Mouse (Mus musculus) midbrain, embryonic 13.5 days (tissue): ENCODE measurements around the gene Ikzf2. TPM values are rescaled to one million over a fixed set of nuclear protein-coding genes. Genes with fewer than 3 reads are reported as not detected.

Source experiments
- ATAC-seq: fragments of 200-750 bp; cut with Nextera tagmentation; 2 replicates; pipeline ENCODE4 v1.8.0; 2017; ENCODE audit warnings: mild to moderate bottlenecking, moderate TSS enrichment, moderate library complexity
- H3K27ac ChIP-seq: fragments of 300-500 bp; sonication (generic); 2 replicates; pipeline ENCODE4 v1.5.1; 2015; ENCODE audit warnings: inconsistent platforms, mild to moderate bottlenecking, moderate library complexity
- H3K27me3 ChIP-seq: fragments of 300-500 bp; sonication (generic); 2 replicates; pipeline ENCODE4 v1.6.1; 2015; ENCODE audit warnings: mild to moderate bottlenecking, inconsistent platforms
- H3K36me3 ChIP-seq: fragments of 300-500 bp; sonication (generic); 2 replicates; pipeline ENCODE4 v1.6.1; 2015; ENCODE audit warnings: mild to moderate bottlenecking, inconsistent platforms
- H3K4me1 ChIP-seq: fragments of 300-500 bp; sonication (generic); replicated peaks from 2 replicates; pipeline ENCODE4 v1.6.1; 2015; ENCODE audit warnings: inconsistent platforms
- H3K4me2 ChIP-seq: fragments of 300-500 bp; sonication (generic); replicated peaks from 2 replicates; pipeline ENCODE4 v1.6.1; 2015; ENCODE audit warnings: moderate library complexity, mild to moderate bottlenecking, inconsistent platforms
- H3K4me3 ChIP-seq: fragments of 300-500 bp; sonication (generic); replicated peaks from 2 replicates; pipeline ENCODE4 v1.5.1; 2015; ENCODE audit warnings: mild to moderate bottlenecking, inconsistent platforms
- H3K9ac ChIP-seq: fragments of 300-500 bp; sonication (generic); replicated peaks from 2 replicates; pipeline ENCODE4 v1.6.1; 2015; ENCODE audit warnings: mild to moderate bottlenecking, inconsistent platforms
- H3K9me3 ChIP-seq: fragments of 300-500 bp; sonication (generic); 2 replicates; pipeline ENCODE4 v1.6.1; 2016; ENCODE audit warnings: mild to moderate bottlenecking, inconsistent platforms
- WGBS: fragments of 180-500 bp; shearing (Covaris S2); methylation state at CpG from one replicate; pipeline ENCODE4 v1.1.7; 2015; 5-methylcytosine and 5-hydroxymethylcytosine counted together
- polyA plus RNA-seq: library from polyadenylated mRNA; unstranded; fragments of >200 nt; fragmentation: Nextera tagmentation; extraction: Ambion mirVana; gene quantifications from 2 replicates; pipeline ENCODE4 v1.2.1, GENCODE M21; 2015

Gene Ikzf2
- 4.8 and 5.5 TPM in 2 replicates for polyA plus RNA-seq

DNA sequence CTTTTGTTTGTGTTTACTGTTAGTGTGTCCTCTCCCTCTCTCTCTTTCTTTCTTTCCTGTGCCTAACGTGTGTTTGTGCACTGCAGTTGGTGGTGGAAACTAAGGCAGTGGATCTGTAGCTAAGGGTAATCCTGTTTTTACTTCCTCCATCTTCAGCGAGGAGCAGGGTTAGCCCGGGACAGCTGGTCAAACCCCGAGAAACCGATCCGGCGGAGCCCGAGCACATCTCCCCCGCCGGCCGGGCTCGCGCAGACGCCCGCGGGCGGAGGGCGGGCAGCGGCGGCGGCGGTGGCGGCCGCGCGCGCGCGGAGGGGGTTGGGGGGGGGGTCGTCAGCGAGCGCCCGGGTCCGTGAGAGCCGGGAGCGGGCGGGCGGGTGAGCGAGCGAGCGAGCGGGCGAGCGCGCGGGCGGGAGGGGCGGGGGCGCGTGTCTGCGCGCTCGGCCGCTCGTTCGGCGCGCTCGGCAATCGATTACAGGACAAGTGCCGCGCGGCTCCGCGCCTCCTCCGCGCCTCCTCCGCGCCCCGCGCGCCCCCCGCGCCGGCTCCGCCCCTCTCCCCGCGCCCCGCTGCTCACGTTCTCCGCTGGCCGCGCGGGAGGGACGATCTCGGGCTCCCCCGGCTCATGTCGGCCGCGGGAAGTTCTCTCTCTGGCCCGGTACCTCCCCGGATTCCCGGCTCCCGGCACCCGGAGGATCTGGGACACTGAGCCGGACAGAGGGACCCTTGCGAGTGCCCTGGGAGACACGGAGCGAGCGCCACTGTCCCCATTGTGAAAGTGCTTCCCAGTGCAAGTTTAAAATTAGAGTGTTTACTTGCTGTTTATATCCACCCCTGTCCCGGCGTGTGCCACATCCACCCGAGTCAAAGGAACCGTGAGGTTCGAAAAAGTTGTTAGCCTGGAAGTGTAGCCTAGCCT lies at the start of gene Ikzf2:
Gene Ikzf2, minus strand, starts transcription at position 170 of the 916 bp plus-strand sequence.
- Histone ChIP-seq H3K4me2 (peak within 1 kb of the TSS; percentile 72), H3K27ac (peak within 1 kb of the TSS; percentile 85), H3K9ac (peak within 1 kb of the TSS; percentile 81), H3K4me1 (peaks cover 21% of the 10 kb centered on the region), H3K27me3 (no peaks in the 10 kb centered on the region), H3K36me3 (no peaks in the 10 kb centered on the region), H3K9me3 (no peaks in the 10 kb centered on the region), H3K4me3 (peak within 1 kb of the TSS; percentile 80)
- under 1% methylated on average over 40 of the region's 105 CpGs for WGBS
- ATAC-seq = peak; percentile 97

DNA sequence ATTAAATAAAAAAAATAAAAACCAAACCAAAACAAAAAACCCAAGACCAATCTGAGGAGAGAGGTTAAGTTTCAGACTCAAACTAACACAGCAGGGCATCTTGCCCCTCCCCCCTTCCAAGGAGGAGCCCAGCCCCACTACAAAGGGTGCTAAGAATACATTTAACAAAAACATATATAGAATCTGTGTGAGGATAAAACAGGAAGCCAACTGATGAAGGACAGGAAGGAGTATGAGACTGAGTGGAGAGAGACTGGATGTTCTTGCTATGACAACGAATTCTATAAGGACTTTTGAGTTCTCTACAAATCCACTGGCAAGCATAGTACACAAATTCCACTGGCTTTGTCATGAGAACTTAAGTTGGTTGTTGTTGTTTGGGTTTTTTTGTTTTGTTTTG lies 42.7 kb upstream of the Ikzf2 start:
- peak; percentile 71 for ATAC-seq
- WGBS = 35% methylated on average over 1 of the region's 1 CpGs
- 0 out of 2 replicates have a peak overlapping the region, but pooled peaks have one; percentile 55 for H3K27ac ChIP-seq
- H3K9ac ChIP-seq = no peak overlapping the region
- no peaks in the 10 kb centered on the region for H3K27me3 ChIP-seq
- no peaks in the 10 kb centered on the region for H3K9me3 ChIP-seq
- H3K36me3 ChIP-seq = no peaks in the 10 kb centered on the region
- H3K4me2 ChIP-seq = no peak overlapping the region
- no peak overlapping the region for H3K4me3 ChIP-seq
- peaks cover 12% of the 10 kb centered on the region for H3K4me1 ChIP-seq

DNA sequence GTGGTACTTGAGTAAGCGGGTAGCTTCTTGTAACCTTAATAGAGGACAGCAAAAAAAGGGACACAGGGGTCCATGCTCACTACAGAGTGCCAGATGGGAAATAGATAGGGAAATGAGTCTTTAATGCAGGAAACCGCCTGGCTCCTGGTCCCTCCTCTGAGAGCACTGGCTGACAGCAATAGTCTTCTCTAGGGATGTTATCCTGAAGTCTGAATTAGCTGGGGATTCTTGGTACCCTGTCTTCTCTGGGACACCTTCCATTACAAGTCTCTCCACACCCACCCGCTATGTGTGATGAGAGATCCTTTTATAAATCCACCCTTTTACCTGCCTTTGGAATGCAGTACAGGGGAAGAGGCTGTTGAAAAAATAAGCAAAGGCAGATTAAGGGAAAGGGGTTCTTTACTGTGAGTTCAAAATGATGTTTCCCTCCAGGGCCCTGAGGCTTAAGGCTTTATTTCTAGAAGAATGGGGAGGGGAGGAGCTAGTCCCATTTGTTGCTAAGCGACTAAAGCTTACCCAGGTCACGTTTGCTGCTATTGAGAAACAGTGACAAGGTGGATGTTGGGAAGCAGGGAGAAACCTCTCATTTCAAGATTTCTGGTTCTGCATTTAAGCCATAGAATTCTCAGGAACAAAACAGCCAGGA lies 42.1 kb upstream of the Ikzf2 start:
- H3K9me3 ChIP-seq = 0 out of 2 replicates have a peak, but pooled peaks cover 2% of the 10 kb centered on the region
- H3K4me2 ChIP-seq = peak overlapping the region; percentile 4
- peaks cover 12% of the 10 kb centered on the region for H3K4me1 ChIP-seq
- H3K36me3 ChIP-seq = no peaks in the 10 kb centered on the region
- H3K4me3 ChIP-seq = no peak overlapping the region
- H3K9ac ChIP-seq = no peak overlapping the region
- no peaks in the 10 kb centered on the region for H3K27me3 ChIP-seq
- H3K27ac ChIP-seq = peak overlapping the region; percentile 55
- ATAC-seq = peak; percentile 92
- WGBS = 15% methylated on average over 5 of the region's 5 CpGs

DNA sequence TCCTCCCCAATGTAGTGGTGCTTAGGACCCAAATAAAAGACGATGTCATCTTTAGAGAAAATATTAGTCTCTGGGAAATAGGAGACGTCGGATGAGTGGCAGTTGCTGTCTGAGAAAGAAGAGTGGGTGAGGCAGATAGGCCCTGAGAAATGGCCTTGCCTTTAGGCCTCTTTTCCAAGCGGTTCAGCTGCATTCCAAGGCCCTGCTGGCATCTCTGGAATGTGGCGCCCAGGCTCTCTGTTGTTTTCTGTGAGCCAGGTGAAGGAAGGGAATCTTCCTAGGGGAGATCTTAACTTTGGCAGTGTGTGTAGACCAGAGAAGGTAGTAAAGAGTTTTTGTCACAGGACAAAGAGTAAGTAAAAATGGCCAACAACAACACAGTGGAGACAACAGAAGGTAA lies 40.9 kb upstream of the Ikzf2 start:
- H3K36me3 ChIP-seq = no peaks in the 10 kb centered on the region
- 0 out of 2 replicates have a peak, but pooled peaks cover 2% of the 10 kb centered on the region for H3K9me3 ChIP-seq
- H3K27ac ChIP-seq = no peak overlapping the region
- peaks cover 12% of the 10 kb centered on the region for H3K4me1 ChIP-seq
- no peak overlapping the region for H3K4me3 ChIP-seq
- H3K27me3 ChIP-seq = no peaks in the 10 kb centered on the region
- WGBS = 46% methylated on average over 5 of the region's 5 CpGs
- H3K4me2 ChIP-seq = no peak overlapping the region
- ATAC-seq = no peak
- H3K9ac ChIP-seq = no peak overlapping the region

DNA sequence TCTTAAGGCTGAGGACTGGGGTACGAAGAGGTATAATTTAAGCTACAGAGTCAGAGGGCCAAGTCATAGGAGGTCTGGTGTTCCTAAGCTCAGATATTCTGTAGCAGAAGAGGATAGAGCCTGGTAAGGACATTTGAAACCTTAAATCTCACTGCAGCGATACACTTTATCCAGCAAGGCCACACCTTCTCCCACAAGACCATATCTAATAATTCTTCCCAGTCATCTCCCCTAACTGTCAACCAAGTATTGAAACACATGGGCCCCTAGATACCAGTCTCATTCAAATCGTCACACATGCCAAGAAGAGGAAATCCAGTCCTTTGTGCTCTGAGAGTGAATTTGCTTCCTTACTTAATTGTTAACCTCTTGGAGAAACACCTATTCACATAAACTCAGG lies 30.1 kb upstream of the Ikzf2 start:
- no peaks in the 10 kb centered on the region for H3K4me1 ChIP-seq
- H3K4me2 ChIP-seq = no peak overlapping the region
- no peak overlapping the region for H3K27ac ChIP-seq
- H3K27me3 ChIP-seq = no peaks in the 10 kb centered on the region
- H3K9me3 ChIP-seq = no peaks in the 10 kb centered on the region
- no peaks in the 10 kb centered on the region for H3K36me3 ChIP-seq
- no peak for ATAC-seq
- WGBS = 88% methylated on average over 3 of the region's 3 CpGs
- no peak overlapping the region for H3K4me3 ChIP-seq
- no peak overlapping the region for H3K9ac ChIP-seq

DNA sequence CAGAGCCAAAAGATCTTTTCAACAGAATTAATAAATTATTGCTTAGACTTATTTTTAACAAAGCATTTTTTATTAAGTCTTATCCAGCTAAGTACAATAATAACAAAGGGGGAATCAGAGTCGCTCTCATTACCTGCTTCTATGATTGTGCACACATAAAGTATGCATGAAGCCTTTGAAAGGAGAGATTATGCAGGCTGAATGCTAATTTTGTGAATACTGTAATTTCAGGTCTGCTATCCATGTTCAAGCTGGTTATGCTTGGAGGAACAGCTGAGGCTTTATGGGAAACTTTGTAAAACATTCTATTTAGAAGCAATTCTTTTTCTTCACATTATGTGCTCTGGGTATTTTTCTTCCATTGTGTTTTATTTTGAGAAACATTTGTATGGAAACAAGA lies 21.5 kb upstream of the Ikzf2 start:
- Histone ChIP-seq H3K9ac (no peak overlapping the region), H3K4me1 (peaks cover 8% of the 10 kb centered on the region), H3K4me3 (no peak overlapping the region), H3K27me3 (no peaks in the 10 kb centered on the region), H3K27ac (no peak overlapping the region), H3K36me3 (no peaks in the 10 kb centered on the region), H3K9me3 (no peaks in the 10 kb centered on the region), H3K4me2 (no peak overlapping the region)
- WGBS = 65% methylated on average over 1 of the region's 1 CpGs
- ATAC-seq = no peak

DNA sequence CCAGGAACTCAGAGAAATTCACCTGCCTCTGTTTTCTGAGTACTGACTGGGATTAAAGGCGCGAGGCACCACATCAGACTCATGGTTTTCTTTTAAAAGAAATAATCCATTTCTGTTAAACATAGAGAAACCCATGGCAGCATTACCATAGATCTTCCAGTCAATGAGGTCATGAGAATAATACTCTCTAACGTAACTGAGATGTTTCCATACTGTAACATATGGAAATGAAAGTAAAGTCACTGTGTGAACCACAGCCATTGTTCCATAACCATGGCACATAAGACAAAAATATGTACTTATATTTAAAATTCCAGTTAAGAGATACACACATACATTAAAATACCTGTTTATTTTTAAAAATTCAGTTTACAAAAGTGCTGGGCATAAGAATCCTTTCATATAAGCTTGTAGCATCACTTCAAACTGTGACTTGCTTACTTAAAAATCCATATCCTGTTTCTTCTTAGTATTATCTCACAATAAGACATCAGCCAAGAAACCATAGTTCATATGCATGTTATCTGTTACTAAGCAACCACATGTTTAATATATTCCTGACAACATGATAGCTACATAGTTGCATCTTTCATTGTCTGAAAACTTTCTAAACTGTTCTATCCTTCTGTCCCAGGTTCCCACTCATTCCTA lies 16.6 kb upstream of the Ikzf2 start:
- ATAC-seq = no peak
- Histone ChIP-seq H3K27me3 (no peaks in the 10 kb centered on the region), H3K4me1 (peaks cover 2% of the 10 kb centered on the region; the same call in 1 of the 2 replicates), H3K4me2 (no peak overlapping the region), H3K27ac (no peak overlapping the region), H3K4me3 (no peak overlapping the region), H3K36me3 (no peaks in the 10 kb centered on the region), H3K9me3 (no peaks in the 10 kb centered on the region), H3K9ac (no peak overlapping the region)
- 98% methylated on average over 3 of the region's 3 CpGs for WGBS

DNA sequence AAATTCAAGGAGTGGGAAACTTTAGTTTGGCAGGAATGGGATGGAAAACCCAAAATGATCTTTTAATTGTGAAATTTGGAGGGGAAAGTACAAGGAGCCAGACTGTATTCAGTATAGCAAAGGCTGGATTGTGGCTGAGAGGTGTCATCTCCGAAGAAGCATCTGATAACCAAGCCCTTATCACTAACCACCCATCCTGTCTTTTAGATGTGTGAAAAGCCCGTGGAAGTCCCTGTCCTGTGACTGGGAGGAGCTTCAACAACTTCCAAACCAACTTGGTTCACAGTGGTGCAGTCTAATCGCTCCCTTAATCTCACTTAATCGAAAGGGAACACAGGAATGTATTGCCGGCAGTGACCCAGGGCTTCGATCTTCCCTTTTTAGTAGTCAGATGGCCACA lies 4.9 kb upstream of the Ikzf2 start:
- H3K4me3 ChIP-seq = no peak overlapping the region
- H3K9me3 ChIP-seq = no peaks in the 10 kb centered on the region
- peaks cover 7% of the 10 kb centered on the region; the same call in 1 of the 2 replicates for H3K4me1 ChIP-seq
- H3K27ac ChIP-seq = no peak overlapping the region
- no peak for ATAC-seq
- no peaks in the 10 kb centered on the region for H3K36me3 ChIP-seq
- H3K9ac ChIP-seq = no peak overlapping the region
- WGBS = 87% methylated on average over 6 of the region's 6 CpGs
- no peaks in the 10 kb centered on the region for H3K27me3 ChIP-seq
- H3K4me2 ChIP-seq = no peak overlapping the region

DNA sequence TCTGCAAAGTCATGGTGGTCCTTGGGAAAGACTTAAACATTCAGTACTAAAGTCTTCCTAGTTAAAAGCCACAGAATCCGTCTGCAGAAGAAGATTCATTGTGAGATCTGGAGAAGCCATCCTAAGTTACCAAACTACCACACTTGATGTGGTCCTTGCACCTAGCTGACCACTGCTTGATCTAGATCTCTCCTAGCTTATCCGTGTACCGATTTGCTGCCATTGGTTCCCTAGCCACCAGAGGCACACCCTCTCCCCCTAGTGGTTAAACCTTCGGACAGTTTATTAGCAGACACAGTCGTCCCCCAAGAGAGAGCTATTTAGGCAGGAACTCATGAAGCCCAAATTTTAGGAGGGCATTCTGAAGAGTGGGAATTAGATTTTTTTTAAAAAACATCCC lies 1.9 kb upstream of the Ikzf2 start:
- H3K27ac ChIP-seq = no peak overlapping the region
- H3K4me3 ChIP-seq = no peak overlapping the region
- no peaks in the 10 kb centered on the region for H3K27me3 ChIP-seq
- WGBS = 1% methylated on average over 5 of the region's 5 CpGs
- no peak overlapping the region for H3K9ac ChIP-seq
- H3K4me2 ChIP-seq = peak overlapping the region; percentile 22; the same call in 1 of the 2 replicates
- H3K36me3 ChIP-seq = no peaks in the 10 kb centered on the region
- no peaks in the 10 kb centered on the region for H3K9me3 ChIP-seq
- no peak for ATAC-seq
- peaks cover 21% of the 10 kb centered on the region for H3K4me1 ChIP-seq

DNA sequence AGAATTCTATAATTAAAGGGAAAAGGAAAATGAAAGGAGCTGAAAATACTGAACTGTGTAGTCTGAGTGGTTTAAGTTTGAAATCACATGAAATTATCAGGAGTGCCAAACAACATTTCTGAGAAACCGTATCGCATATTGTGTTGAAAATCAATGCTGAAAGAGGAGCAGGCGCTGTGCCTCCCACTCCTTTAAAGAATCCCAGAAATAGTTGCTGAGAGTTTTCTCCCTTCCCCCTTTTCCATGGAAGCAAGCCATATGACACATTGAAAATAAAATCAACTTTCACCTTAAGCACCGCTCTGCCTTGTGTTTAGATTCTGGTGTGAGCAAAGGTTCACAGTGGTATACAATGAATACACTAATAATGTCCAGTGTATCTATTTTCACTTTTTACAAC lies 1.1 kb upstream of the Ikzf2 start:
- Histone ChIP-seq H3K9ac (peak overlapping the region; percentile 81; the same call in 1 of the 2 replicates), H3K4me1 (peaks cover 21% of the 10 kb centered on the region)

DNA sequence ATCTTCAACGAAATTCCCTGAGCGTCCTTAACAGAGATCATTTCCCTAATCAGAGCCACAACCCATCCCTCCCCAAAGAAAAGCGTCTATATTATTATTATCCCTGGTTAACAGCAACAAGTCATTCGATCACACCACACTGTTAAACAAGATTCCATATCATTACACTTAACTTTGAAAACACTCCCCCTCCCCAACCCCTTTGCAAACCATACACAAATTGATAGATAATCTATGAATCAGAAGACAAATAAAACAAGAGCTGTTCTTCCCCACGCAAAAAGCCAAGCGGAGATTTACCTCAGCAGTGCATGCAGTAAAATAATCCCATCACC lies 337 bp downstream of the Ikzf2 start:
- no peaks in the 10 kb centered on the region for H3K9me3 ChIP-seq
- H3K4me3 ChIP-seq = peak overlapping the region; percentile 80
- no peaks in the 10 kb centered on the region for H3K36me3 ChIP-seq
- H3K4me2 ChIP-seq = peak overlapping the region; percentile 72
- H3K27ac ChIP-seq = peak overlapping the region; percentile 85
- H3K4me1 ChIP-seq = peaks cover 21% of the 10 kb centered on the region
- peak overlapping the region; percentile 81 for H3K9ac ChIP-seq
- no peaks in the 10 kb centered on the region for H3K27me3 ChIP-seq
- ATAC-seq = peak; percentile 8
- WGBS = under 1% methylated on average over 6 of the region's 6 CpGs

More for the DNA sequence above, 1.1 kb upstream of the Ikzf2 start:
- no peak overlapping the region for H3K27ac ChIP-seq
- whole genome bisulfite sequencing = 7% methylated on average over 4 of the region's 4 CpGs
- H3K4me2 ChIP-seq = peak overlapping the region; percentile 72
- H3K36me3 ChIP-seq = no peaks in the 10 kb centered on the region
- H3K9me3 ChIP-seq = no peaks in the 10 kb centered on the region
- H3K27me3 ChIP-seq = no peaks in the 10 kb centered on the region
- no peak for ATAC-seq
- H3K4me3 ChIP-seq = peak overlapping the region; percentile 80
